Mouse (Mus musculus) embryonic facial prominence, embryonic 11.5 days (tissue): Measurements from ENCODE around the gene Paip2b. TPM values are rescaled to one million over a fixed set of nuclear protein-coding genes. Genes with fewer than 3 reads are reported as not detected.
"Not testable (repeated sequence)": the region's sequence is repeated elsewhere in the genome, so short reads cannot be mapped to it uniquely, and the experiment has no call there.

ENCODE experiments used
- ATAC-seq: fragments of 200-750 bp; cut with Nextera tagmentation; replicated peaks from 2 replicates; pipeline ENCODE4 v1.8.0; 2017; ENCODE audit warnings: low read depth; ENCODE audit not compliant: insufficient number of reproducible peaks, low FRiP score, low TSS enrichment
- DNase-seq: peaks from one replicate; pipeline ENCODE4 v3.0.0-alpha.2; 2015; ENCODE audit warnings: low spot score
- H3K27ac ChIP-seq: fragments of 300-500 bp; sonication (generic); replicated peaks from 2 replicates; pipeline ENCODE4 v1.5.1; 2014; ENCODE audit warnings: mild to moderate bottlenecking, low read depth, low read length, control low read depth
- H3K27me3 ChIP-seq: fragments of 300-500 bp; sonication (generic); 2 replicates; pipeline ENCODE4 v1.6.1; 2014; ENCODE audit warnings: mild to moderate bottlenecking, low read length, moderate library complexity, mixed read lengths; ENCODE audit not compliant: control insufficient read depth, insufficient read depth
- H3K36me3 ChIP-seq: fragments of 300-500 bp; sonication (generic); replicated peaks from 2 replicates; pipeline ENCODE4 v1.6.1; 2014; ENCODE audit warnings: low read depth, mild to moderate bottlenecking, low read length, moderate library complexity, mixed read lengths; ENCODE audit not compliant: control insufficient read depth, insufficient read depth
- H3K4me1 ChIP-seq: fragments of 300-500 bp; sonication (generic); 2 replicates; pipeline ENCODE4 v1.6.1; 2014; ENCODE audit warnings: low read length, mixed read lengths; ENCODE audit not compliant: control insufficient read depth, insufficient read depth
- H3K4me2 ChIP-seq: fragments of 300-500 bp; sonication (generic); 2 replicates; pipeline ENCODE4 v1.6.1; 2014; ENCODE audit warnings: low read depth, mild to moderate bottlenecking, control low read depth, low read length, moderate library complexity
- H3K4me3 ChIP-seq: fragments of 300-500 bp; sonication (generic); 2 replicates; pipeline ENCODE4 v1.5.1; 2014; ENCODE audit warnings: low read depth, low read length, control low read depth
- H3K9ac ChIP-seq: fragments of 300-500 bp; sonication (generic); replicated peaks from 2 replicates; pipeline ENCODE4 v1.6.1; 2014; ENCODE audit warnings: mild to moderate bottlenecking, control low read depth, low read length
- H3K9me3 ChIP-seq: fragments of 300-500 bp; sonication (generic); replicated peaks from 2 replicates; pipeline ENCODE4 v1.6.1; 2016; ENCODE audit warnings: mild to moderate bottlenecking, low read length, inconsistent platforms, mixed read lengths; ENCODE audit not compliant: control insufficient read depth
- WGBS: fragments of 180-500 bp; shearing (Covaris S2); extraction: QIAGEN DNeasy Blood & Tissue Kit; methylation state at CpG from one replicate; pipeline ENCODE4 v1.1.7; 2014; 5-methylcytosine and 5-hydroxymethylcytosine counted together
- polyA plus RNA-seq: library from polyadenylated mRNA; unstranded; fragments of >200 nt; fragmentation: Nextera tagmentation; extraction: Ambion mirVana; gene quantifications from 2 replicates; pipeline ENCODE4 v1.2.1, GENCODE M21; 2014

The Paip2b gene
- polyA plus RNA-seq, 1 experiment from 2014 or later, result 20.1 TPM

- Histone ChIP-seq H3K9me3 (no peaks in the 10 kb centered on the region), H3K36me3 (no peaks in the 10 kb centered on the region), H3K4me1 (no peaks in the 10 kb centered on the region), H3K27ac (peak overlapping the region; percentile 94), H3K9ac (peak overlapping the region; percentile 68), H3K4me3 (peak overlapping the region; percentile 74), H3K27me3 (no peaks in the 10 kb centered on the region), H3K4me2 (peak overlapping the region; percentile 79)
- WGBS, result 15% methylated on average over 13 of the region's 13 CpGs
- DNase-seq, result peak; percentile 11
- ATAC-seq, result peak; percentile 15; the same call in 1 of the 2 replicates
These were observed 36.0 kb downstream of the Paip2b start for GRCm38 (mm10) chr6:83795492-83795900.

GRCm38 (mm10) chr6:83794760-83795296 lies 36.7 kb downstream of the Paip2b start, which contains the start of gene Nagk:
Gene Nagk, plus strand, starts transcription at chr6:83794982.
- H3K9ac ChIP-seq, result peak within 1 kb of the TSS; percentile 68
- no peaks in the 10 kb centered on the region for H3K36me3 ChIP-seq
- H3K27ac ChIP-seq, result peak within 1 kb of the TSS; percentile 94
- H3K4me1 ChIP-seq, result no peaks in the 10 kb centered on the region
- peak within 1 kb of the TSS; percentile 79 for H3K4me2 ChIP-seq
- no peaks in the 10 kb centered on the region for H3K27me3 ChIP-seq
- peak within 1 kb of the TSS; percentile 74 for H3K4me3 ChIP-seq
- DNase-seq, result peak; percentile 93
- WGBS, result under 1% methylated on average over 43 of the region's 43 CpGs
- H3K9me3 ChIP-seq, result no peaks in the 10 kb centered on the region
- ATAC-seq, result peak; percentile 94

- Histone ChIP-seq H3K4me1 (no peaks in the 10 kb centered on the region), H3K27ac (no peak overlapping the region), H3K9me3 (no peaks in the 10 kb centered on the region), H3K9ac (no peak overlapping the region), H3K4me3 (no peak overlapping the region), H3K36me3 (no peaks in the 10 kb centered on the region), H3K27me3 (no peaks in the 10 kb centered on the region), H3K4me2 (no peak overlapping the region)
- 69% methylated on average over 4 of the region's 4 CpGs for WGBS
- ATAC-seq (no peak), DNase-seq (no peak)
These were observed 40.2 kb downstream of the Paip2b start for GRCm38 (mm10) chr6:83791251-83791890.

- ATAC-seq, H3K36me3 ChIP-seq, H3K4me3 ChIP-seq, DNase-seq, H3K9me3 ChIP-seq, H3K9ac ChIP-seq, H3K4me1 ChIP-seq, H3K4me2 ChIP-seq, H3K27ac ChIP-seq, H3K27me3 ChIP-seq: not testable (repeated sequence)
- WGBS, result 76% methylated on average over 5 of the region's 5 CpGs
These were observed 41.0 kb downstream of the Paip2b start for GRCm38 (mm10) chr6:83790533-83790932.

GRCm38 (mm10) chr6:83788554-83788953 lies 43.0 kb downstream of the Paip2b start:
- Histone ChIP-seq H3K9ac (no peak overlapping the region), H3K4me2 (no peak overlapping the region), H3K27ac (no peak overlapping the region), H3K36me3 (no peaks in the 10 kb centered on the region), H3K9me3 (no peaks in the 10 kb centered on the region), H3K4me1 (no peaks in the 10 kb centered on the region), H3K4me3 (no peak overlapping the region), H3K27me3 (no peaks in the 10 kb centered on the region)
- 58% methylated on average over 7 of the region's 7 CpGs for WGBS
- ATAC-seq, result peak; percentile 74
- DNase-seq, result no peak

- Histone ChIP-seq H3K4me3 (no peak overlapping the region), H3K4me1 (no peaks in the 10 kb centered on the region), H3K9ac (no peak overlapping the region), H3K27ac (no peak overlapping the region), H3K4me2 (no peak overlapping the region), H3K27me3 (no peaks in the 10 kb centered on the region), H3K36me3 (no peaks in the 10 kb centered on the region), H3K9me3 (no peaks in the 10 kb centered on the region)
- WGBS, result 74% methylated on average over 3 of the region's 3 CpGs
- no peak for ATAC-seq
- DNase-seq, result no peak
These were observed 45.1 kb downstream of the Paip2b start for GRCm38 (mm10) chr6:83786426-83786825.

GRCm38 (mm10) chr6:83779026-83779425 lies 52.5 kb downstream of the Paip2b start:
- Histone ChIP-seq H3K27me3 (no peaks in the 10 kb centered on the region), H3K9me3 (no peaks in the 10 kb centered on the region), H3K4me2 (no peak overlapping the region), H3K36me3 (no peaks in the 10 kb centered on the region), H3K9ac (no peak overlapping the region), H3K4me3 (no peak overlapping the region), H3K27ac (no peak overlapping the region), H3K4me1 (no peaks in the 10 kb centered on the region)
- DNase-seq (peak; percentile 66), ATAC-seq (no peak)
- WGBS, result 7% methylated on average over 5 of the region's 5 CpGs

- H3K4me2 ChIP-seq, result no peak overlapping the region
- ATAC-seq (no peak), DNase-seq (no peak)
- no peaks in the 10 kb centered on the region for H3K4me1 ChIP-seq
- no peaks in the 10 kb centered on the region for H3K27me3 ChIP-seq
- no peak overlapping the region for H3K27ac ChIP-seq
- no peak overlapping the region for H3K4me3 ChIP-seq
- no peak overlapping the region for H3K9ac ChIP-seq
- WGBS, result 90% methylated on average over 7 of the region's 7 CpGs
- no peaks in the 10 kb centered on the region for H3K36me3 ChIP-seq
- H3K9me3 ChIP-seq, result no peaks in the 10 kb centered on the region
These were observed 53.2 kb downstream of the Paip2b start for GRCm38 (mm10) chr6:83778306-83778705.
